12 mouse cellular contexts compared by ENCODE assay signal in the genomic region with DNA sequence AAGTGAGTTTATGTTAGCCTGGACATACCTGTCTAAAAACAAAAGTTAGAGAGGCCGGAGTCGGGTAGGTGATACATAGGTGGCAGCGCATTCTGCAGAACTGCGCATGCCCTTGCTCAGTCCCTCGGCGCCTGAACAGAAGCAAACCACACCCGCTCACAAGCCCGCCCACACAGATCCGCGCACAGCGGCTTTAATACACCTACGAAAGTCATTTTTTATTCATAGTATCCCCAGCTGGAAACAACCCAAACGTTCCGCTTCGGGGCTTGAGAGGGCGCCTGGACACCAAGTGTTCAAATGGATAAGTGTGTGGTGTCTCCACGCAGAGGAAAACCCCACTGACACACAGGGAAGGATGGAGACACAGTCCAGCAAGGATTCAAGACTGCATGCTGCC. TPM values are rescaled to one million over a fixed set of nuclear protein-coding genes. Genes with fewer than 3 reads are reported as not detected.
DNase-seq lines count a peak whose midpoint lies in the region; ATAC-seq and TF ChIP-seq lines count a peak whose summit lies in the region.
"Had no signal": no experiment of that assay in that cellular context is flagged by ENCODE, and none has a peak within 500 bp of the region (broad histone marks: within the 10 kb centered on the region; RNA-seq: fewer than 3 reads in every experiment).

No protein-coding gene starts in this region.

- TF ChIP-seq CTCF in small intestine, adult 2 months (IDR thresholded peaks at IDR 0.05; ENCODE audit: extremely low read depth, insufficient read length, insufficient replicate concordance, low read depth, low read length): no peak

- no peaks in the 10 kb centered on the region for H3K36me3 ChIP-seq in heart, embryonic 15.5 days
- no peaks in the 10 kb centered on the region for H3K36me3 ChIP-seq in heart, embryonic 11.5 days (ENCODE audit: control insufficient read depth, insufficient read depth, low read length)
- H3K36me3 ChIP-seq in limb, embryonic 13.5 days: no peaks in the 10 kb centered on the region
- no peaks in the 10 kb centered on the region for H3K36me3 ChIP-seq in limb, embryonic 10.5 days
- H3K36me3 ChIP-seq in ES-E14 (ENCODE audit: control insufficient read depth, insufficient read depth, low read length, poor library complexity, severe bottlenecking): no peaks in the 10 kb centered on the region
- H3K36me3 ChIP-seq in small intestine, adult 2 months (ENCODE audit: control insufficient read depth, insufficient read depth, low read length): no peaks in the 10 kb centered on the region
- H3K36me3 ChIP-seq: embryonic facial prominence, embryonic 15.5 days had no signal

- peaks cover 31% of the 10 kb centered on the region for H3K27me3 ChIP-seq in heart, embryonic 15.5 days
- peaks cover 44% of the 10 kb centered on the region for H3K27me3 ChIP-seq in heart, embryonic 11.5 days (ENCODE audit: control insufficient read depth, insufficient read depth, low read length)
- H3K27me3 ChIP-seq in limb, embryonic 13.5 days: peaks cover 47% of the 10 kb centered on the region
- H3K27me3 ChIP-seq in limb, embryonic 10.5 days (ENCODE audit: low read depth, poor library complexity, severe bottlenecking): peaks cover 70% of the 10 kb centered on the region
- H3K27me3 ChIP-seq in small intestine, adult 2 months (ENCODE audit: control insufficient read depth, insufficient read depth, low read length): peaks cover 22% of the 10 kb centered on the region

- no peak overlapping the region for H3K9ac ChIP-seq in heart, embryonic 15.5 days
- no peak overlapping the region for H3K9ac ChIP-seq in heart, embryonic 11.5 days (ENCODE audit: low read depth, low read length)
- H3K9ac ChIP-seq in limb, embryonic 13.5 days: no peak overlapping the region
- peak overlapping the region; percentile 18; the same call in 1 of the 2 replicates for H3K9ac ChIP-seq in ES-E14 (ENCODE audit: insufficient read depth, low read depth, low read length, poor library complexity, severe bottlenecking)
- H3K9ac ChIP-seq: embryonic facial prominence, embryonic 15.5 days had no signal

- H3K9me3 ChIP-seq in heart, embryonic 15.5 days (replicated peaks): no peaks in the 10 kb centered on the region
- H3K9me3 ChIP-seq in heart, embryonic 11.5 days (replicated peaks; ENCODE audit: control insufficient read depth, low read length): no peaks in the 10 kb centered on the region
- no peaks in the 10 kb centered on the region for H3K9me3 ChIP-seq in limb, embryonic 13.5 days
- H3K9me3 ChIP-seq in limb, embryonic 10.5 days (replicated peaks): no peaks in the 10 kb centered on the region
- H3K9me3 ChIP-seq in ES-E14 (ENCODE audit: control insufficient read depth, insufficient read depth, low read depth, low read length): no peaks in the 10 kb centered on the region
- H3K9me3 ChIP-seq: embryonic facial prominence, embryonic 15.5 days had no signal

- peaks cover 32% of the 10 kb centered on the region for H3K4me1 ChIP-seq in heart, embryonic 15.5 days (replicated peaks)
- peaks cover 15% of the 10 kb centered on the region for H3K4me1 ChIP-seq in heart, embryonic 11.5 days (ENCODE audit: control insufficient read depth, insufficient read depth, low read length)
- H3K4me1 ChIP-seq in limb, embryonic 13.5 days: peaks cover 25% of the 10 kb centered on the region
- H3K4me1 ChIP-seq in limb, embryonic 10.5 days: peaks cover 28% of the 10 kb centered on the region
- peaks cover 0 to 21% of the 10 kb centered on the region in 2 experiments; a peak in 3 of 4 replicates for H3K4me1 ChIP-seq in ES-E14 (ENCODE audit: control insufficient read depth in 2 of 2, insufficient read depth in 2 of 2, low read length in 2 of 2, poor library complexity in 1 of 2)
- H3K4me1 ChIP-seq in small intestine, adult 2 months (ENCODE audit: control insufficient read depth, insufficient read depth, insufficient read length, low read length): peaks cover 11% of the 10 kb centered on the region

- WGBS in heart, embryonic 15.5 days: 55% methylated on average over 17 of the region's 17 CpGs
- 53% methylated on average over 17 of the region's 17 CpGs for WGBS in heart, embryonic 11.5 days (ENCODE audit: insufficient replicate concordance)
- 59% methylated on average over 17 of the region's 17 CpGs for WGBS in limb, embryonic 13.5 days
- WGBS in limb, embryonic 10.5 days: 56% methylated on average over 17 of the region's 17 CpGs
- 48% methylated on average over 17 of the region's 17 CpGs for WGBS in small intestine, adult 2 months

- H3K27ac ChIP-seq in heart, embryonic 15.5 days: no peak overlapping the region
- H3K27ac ChIP-seq in heart, embryonic 11.5 days (ENCODE audit: low read depth, low read length): no peak overlapping the region
- no peak overlapping the region for H3K27ac ChIP-seq in limb, embryonic 13.5 days
- no peak overlapping the region for H3K27ac ChIP-seq in limb, embryonic 10.5 days
- no peak overlapping the region for H3K27ac ChIP-seq in ES-E14 (ENCODE audit: insufficient read depth, low read depth, low read length, poor library complexity, severe bottlenecking)
- no peak overlapping the region for H3K27ac ChIP-seq in small intestine, adult 2 months (ENCODE audit: insufficient read depth, low read depth, low read length)
- H3K27ac ChIP-seq: embryonic facial prominence, embryonic 15.5 days had no signal

- no peak for DNase-seq in limb, embryonic 10.5 days (ENCODE audit: low spot score)
- DNase-seq in ES-E14 (ENCODE audit: low read depth, low spot score): no peak
- no peak for DNase-seq in lung, postnatal 10 days
- DNase-seq in adrenal gland, postnatal 14 days: no peak
- DNase-seq: heart, postnatal 10 days; lung, postnatal 36 days had no signal

- no peak for TF ChIP-seq POLR2A in small intestine, adult 2 months (IDR thresholded peaks at IDR 0.05; ENCODE audit: low read depth, low read length)

- in situ Hi-C loops in ES-E14 (cut with MboI; ENCODE audit: low sequenced_read_pairs in 2 of 2, unreplicated experiment in 2 of 2): no loop called here

- peak overlapping the region; percentile 23; the same call in 1 of the 2 replicates for H3K4me2 ChIP-seq in heart, embryonic 15.5 days
- H3K4me2 ChIP-seq in heart, embryonic 11.5 days: no peak overlapping the region
- 0 out of 2 replicates have a peak overlapping the region, but pooled peaks have one; percentile 22 for H3K4me2 ChIP-seq in limb, embryonic 13.5 days (replicated peaks)
- H3K4me2 ChIP-seq: embryonic facial prominence, embryonic 15.5 days had no signal

- no peak for ATAC-seq in heart, embryonic 15.5 days (replicated peaks; ENCODE audit: insufficient number of reproducible peaks, insufficient read depth, low FRiP score, low read depth)
- ATAC-seq in heart, embryonic 11.5 days (replicated peaks; ENCODE audit: insufficient number of reproducible peaks, low FRiP score, low TSS enrichment): no peak
- ATAC-seq in limb, embryonic 13.5 days (ENCODE audit: low FRiP score, low read depth): no peak

- no peak overlapping the region for H3K4me3 ChIP-seq in heart, embryonic 15.5 days
- no peak overlapping the region for H3K4me3 ChIP-seq in heart, embryonic 11.5 days (ENCODE audit: low read depth, low read length)
- H3K4me3 ChIP-seq in limb, embryonic 13.5 days: no peak overlapping the region
- no peak overlapping the region for H3K4me3 ChIP-seq in limb, embryonic 10.5 days
- H3K4me3 ChIP-seq in ES-E14 (ENCODE audit: insufficient read depth in 1 of 2, low read depth in 1 of 2, low read length in 2 of 2, poor library complexity in 1 of 2, severe bottlenecking in 1 of 2): peak overlapping the region; percentile 19 to 39
- H3K4me3 ChIP-seq in small intestine, adult 2 months (ENCODE audit: low read depth, low read length): peak overlapping the region; percentile 13; the same call in 1 of the 2 replicates
- H3K4me3 ChIP-seq: embryonic facial prominence, embryonic 15.5 days had no signal

TF ChIP-seq in ES-E14, 5 proteins besides CTCF, POLR2A, EP300 and RAD21 (continues in another document):
- no peak for TF ChIP-seq MAFK (IDR thresholded peaks at IDR 0.05; ENCODE audit: insufficient read depth, low read depth, low read length)

RNA-seq across cellular contexts. Expression of a gene that starts 2.3 kb away (rescaled TPM):
- polyA plus RNA-seq in heart, embryonic 15.5 days (2015; fragmentation: Nextera tagmentation; extraction: Ambion mirVana): 0.68 and 0.73 TPM in 2 replicates
- polyA plus RNA-seq in heart, embryonic 11.5 days (2014; fragmentation: Nextera tagmentation; extraction: Ambion mirVana): 0.55 TPM in 1 of 2 replicates, not detected in the other
- 0.50 and 0.79 TPM in 2 replicates for polyA plus RNA-seq in limb, embryonic 13.5 days (2015; fragmentation: Nextera tagmentation; extraction: Ambion mirVana)
- 1.0 and 1.2 TPM in 2 replicates for polyA plus RNA-seq in limb, embryonic 10.5 days (2016; fragmentation: Nextera tagmentation; extraction: Ambion mirVana)
- total RNA-seq in ES-E14 (2012; rRNA removed): 0.42 and 0.71 TPM in 2 replicates
- polyA plus RNA-seq in small intestine, adult 2 months (2012; rRNA removed): 1.6 and 2.7 TPM in 2 replicates
- 1.1 and 1.3 TPM in 2 replicates for total RNA-seq in adrenal gland, postnatal 14 days (2021)
- total RNA-seq: monocyte, adult 5-6 weeks had no signal

RNA-seq across cellular contexts. Expression of a gene that starts 17.0 kb away (rescaled TPM):
- 104 and 106 TPM in 2 replicates for polyA plus RNA-seq in heart, embryonic 15.5 days (2015; fragmentation: Nextera tagmentation; extraction: Ambion mirVana)
- 105 and 113 TPM in 2 replicates for polyA plus RNA-seq in heart, embryonic 11.5 days (2014; fragmentation: Nextera tagmentation; extraction: Ambion mirVana)
- 84.2 and 86.6 TPM in 2 replicates for polyA plus RNA-seq in limb, embryonic 13.5 days (2015; fragmentation: Nextera tagmentation; extraction: Ambion mirVana)
- 84.2 and 87.2 TPM in 2 replicates for polyA plus RNA-seq in limb, embryonic 10.5 days (2016; fragmentation: Nextera tagmentation; extraction: Ambion mirVana)
- total RNA-seq in ES-E14 (2012; rRNA removed): 27.5 and 27.8 TPM in 2 replicates
- polyA plus RNA-seq in small intestine, adult 2 months (2012; rRNA removed): 117 and 179 TPM in 2 replicates
- 54.2 and 55.0 TPM in 2 replicates for total RNA-seq in adrenal gland, postnatal 14 days (2021)

RNA-seq across cellular contexts. Expression of a gene that starts 17.0 kb away (rescaled TPM):
- polyA plus RNA-seq in heart, embryonic 15.5 days (2015; fragmentation: Nextera tagmentation; extraction: Ambion mirVana): 65.8 and 66.4 TPM in 2 replicates
- polyA plus RNA-seq in heart, embryonic 11.5 days (2014; fragmentation: Nextera tagmentation; extraction: Ambion mirVana): 87.5 and 90.0 TPM in 2 replicates
- polyA plus RNA-seq in limb, embryonic 13.5 days (2015; fragmentation: Nextera tagmentation; extraction: Ambion mirVana): 146 TPM in 2 replicates
- polyA plus RNA-seq in limb, embryonic 10.5 days (2016; fragmentation: Nextera tagmentation; extraction: Ambion mirVana): 143 and 147 TPM in 2 replicates
- 82.0 and 84.4 TPM in 2 replicates for total RNA-seq in ES-E14 (2012; rRNA removed)
- polyA plus RNA-seq in small intestine, adult 2 months (2012; rRNA removed): 0.36 and 0.99 TPM in 2 replicates
- 48.6 and 51.0 TPM in 2 replicates for total RNA-seq in adrenal gland, postnatal 14 days (2021)

RNA-seq across cellular contexts. Expression of a gene that starts 52.7 kb away (rescaled TPM):
- polyA plus RNA-seq in heart, embryonic 15.5 days (2015; fragmentation: Nextera tagmentation; extraction: Ambion mirVana): 0.04 and 0.18 TPM in 2 replicates
- not detected in 2 replicates for polyA plus RNA-seq in heart, embryonic 11.5 days (2014; fragmentation: Nextera tagmentation; extraction: Ambion mirVana)
- polyA plus RNA-seq in limb, embryonic 13.5 days (2015; fragmentation: Nextera tagmentation; extraction: Ambion mirVana): 2.1 and 2.5 TPM in 2 replicates
- polyA plus RNA-seq in limb, embryonic 10.5 days (2016; fragmentation: Nextera tagmentation; extraction: Ambion mirVana): 0.06 and 0.18 TPM in 2 replicates
- total RNA-seq in ES-E14 (2012; rRNA removed): 0.40 and 0.58 TPM in 2 replicates
- polyA plus RNA-seq in small intestine, adult 2 months (2012; rRNA removed): 0.05 TPM in 1 of 2 replicates, not detected in the other
- 0.08 TPM in 1 of 2 replicates, not detected in the other for total RNA-seq in adrenal gland, postnatal 14 days (2021)
- total RNA-seq: monocyte, adult 5-6 weeks had no signal

Comparison
In these comparisons a context has a peak if more than half of its experiments do, and no peak if none do; other contexts are left out.
1. H3K4me3 ChIP-seq: peak in ES-E14 (2 of 2) and small intestine, adult 2 months (single experiment); none in heart, embryonic 15.5 days (single experiment), heart, embryonic 11.5 days (single experiment), limb, embryonic 13.5 days (single experiment) and limb, embryonic 10.5 days (single experiment).
2. RNA of a gene that starts 17.0 kb away (polyA plus RNA-seq): 143 to 147 TPM in limb, embryonic 10.5 days, 146 TPM in limb, embryonic 13.5 days, 87.5 to 90.0 TPM in heart, embryonic 11.5 days and 65.8 to 66.4 TPM in heart, embryonic 15.5 days; 0.36 to 0.99 TPM in small intestine, adult 2 months; every median in the first group is over 10 times any median in the second.